Mouse (Mus musculus) monocyte, adult 5-6 weeks (primary cell): Measurements from ENCODE around the gene Rhot1. TPM values are rescaled to one million over a fixed set of nuclear protein-coding genes. Genes with fewer than 3 reads are reported as not detected.

Source experiments
- ATAC-seq: fragments of 153-309, 156-312 bp; replicated peaks from 2 replicates; pipeline ENCODE4 v1.8.0; 2017; ENCODE audit warnings: mild to moderate bottlenecking; ENCODE audit not compliant: low TSS enrichment, insufficient number of reproducible peaks, severe bottlenecking, poor library complexity, low FRiP score
- total RNA-seq: library from RNA; stranded (forward); fragments of 200-1000, 200-491, 200-594 nt; gene quantifications from 3 replicates; pipeline ENCODE4 v1.2.3, GENCODE M21; 2017

Gene Rhot1
- total RNA-seq, 1 experiment from 2014 or later = 48.4 TPM

- no peak for ATAC-seq
Measured at GRCm38 (mm10) chr11:80311271-80311670, 102.5 kb downstream of the Rhot1 start.

DNA sequence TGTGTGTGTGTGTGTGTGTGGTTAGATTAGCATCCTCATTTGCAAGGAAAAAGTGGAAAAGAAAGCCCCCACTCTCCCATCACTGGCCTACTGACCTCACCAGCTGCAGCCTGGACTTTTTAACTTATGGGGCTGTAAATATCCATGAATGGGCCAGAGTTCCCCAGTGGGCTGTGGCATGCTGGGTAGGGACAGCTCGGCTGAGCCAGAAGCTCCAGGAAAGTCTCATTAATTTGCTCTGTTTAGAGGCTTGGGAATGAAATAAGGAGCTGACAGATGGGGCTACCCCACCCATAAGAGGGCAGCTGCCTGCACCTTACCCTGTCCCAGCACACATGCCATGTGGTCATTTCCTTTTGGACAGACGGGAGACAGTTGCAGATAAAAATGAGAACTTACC is 103.2 kb downstream of the Rhot1 start:
- ATAC-seq = no peak

DNA sequence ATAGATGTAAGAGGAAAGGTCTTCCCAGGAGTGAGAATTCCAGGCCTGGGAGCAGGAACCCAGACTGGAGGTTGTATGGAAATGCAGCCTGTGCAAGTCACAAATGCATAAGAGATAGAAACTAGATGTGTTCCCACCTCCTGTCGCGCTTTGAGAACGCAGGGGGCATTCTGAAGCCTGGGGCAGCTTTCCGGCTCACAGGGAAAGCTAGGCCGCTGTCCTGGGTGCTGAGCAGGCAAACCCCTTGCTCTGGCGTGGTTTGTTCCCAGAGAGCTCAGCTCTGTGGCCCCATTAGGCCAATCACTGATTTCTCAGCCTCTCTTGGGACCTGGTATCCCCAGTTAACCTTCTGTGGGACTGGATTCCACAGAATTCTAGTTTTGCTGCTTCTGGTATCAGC is 103.7 kb downstream of the Rhot1 start:
- no peak for ATAC-seq

- ATAC-seq = no peak
Measured at GRCm38 (mm10) chr11:80313462-80313861, 104.6 kb downstream of the Rhot1 start.

DNA sequence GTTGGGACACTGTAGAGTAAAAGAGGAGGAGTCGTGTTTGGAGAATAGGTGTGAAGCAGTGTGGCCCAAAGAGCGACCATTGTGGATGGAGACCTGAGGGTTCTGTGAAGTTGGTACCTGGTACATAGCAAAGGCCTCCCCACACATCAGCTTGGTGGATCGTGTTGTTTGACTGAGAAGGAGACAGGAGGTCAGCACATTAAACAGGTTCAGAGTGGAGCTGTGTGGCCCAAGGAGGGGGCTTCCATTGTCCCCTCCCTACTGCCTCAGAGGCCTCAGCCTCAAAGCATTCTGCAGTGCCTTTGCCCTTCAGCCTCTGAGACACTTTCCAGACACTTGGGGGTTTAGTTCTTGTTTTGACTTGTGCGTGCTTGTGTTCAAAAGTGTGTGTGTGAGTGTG is 105.1 kb downstream of the Rhot1 start:
- ATAC-seq = no peak

GRCm38 (mm10) chr11:80315743-80316639 is 107.2 kb downstream of the Rhot1 start:
- ATAC-seq = no peak

Other genes starting within 250 kb of the Rhot1 start
- 55.7 to 87.3 TPM (median 65.7 TPM) in 3 replicates for gene Utp6, start 246.6 kb upstream of the Rhot1 start, total RNA-seq
- gene Suz12, start 215.9 kb upstream of the Rhot1 start, total RNA-seq = 35.9 to 53.1 TPM (median 37.2 TPM) in 3 replicates
- 144 to 183 TPM (median 162 TPM) in 3 replicates for gene Crlf3, start 128.0 kb upstream of the Rhot1 start, total RNA-seq
- 3.5 to 5.8 TPM (median 4.6 TPM) in 3 replicates for gene Atad5, start 119.6 kb upstream of the Rhot1 start, total RNA-seq
- 2.9 to 11.4 TPM (median 5.8 TPM) in 3 replicates for gene Tefm, start 66.8 kb upstream of the Rhot1 start, total RNA-seq
- gene Adap2, start 54.9 kb upstream of the Rhot1 start, total RNA-seq = 6.7 to 11.8 TPM (median 8.7 TPM) in 3 replicates
- gene Rnf135, start 25.2 kb upstream of the Rhot1 start, total RNA-seq = 5.0 to 10.4 TPM (median 6.2 TPM) in 3 replicates
- gene Rhbdl3, start 91.9 kb downstream of the Rhot1 start, total RNA-seq = not detected in 3 replicates
- 4.8 to 8.8 TPM (median 8.3 TPM) in 3 replicates for gene 5730455P16Rik, start 169.0 kb downstream of the Rhot1 start, total RNA-seq
- 195 to 258 TPM (median 204 TPM) in 3 replicates for gene Zfp207, start 174.3 kb downstream of the Rhot1 start, total RNA-seq
- gene Psmd11, start 219.6 kb downstream of the Rhot1 start, total RNA-seq = 47.1 to 87.8 TPM (median 55.9 TPM) in 3 replicates